Mouse (Mus musculus) heart, postnatal 0 days (tissue): ENCODE data around the gene Ccnd3.

Source experiments
- CTCF ChIP-seq: IDR thresholded peaks from 2 replicates; pipeline ENCODE4 v1.5.1; 2016; ENCODE audit warnings: antibody characterized with exemption, control low read depth, low read depth
- EP300 ChIP-seq: IDR thresholded peaks from 2 replicates; pipeline ENCODE4 v1.6.1; 2016; ENCODE audit warnings: antibody characterized with exemption, low read depth

DNA sequence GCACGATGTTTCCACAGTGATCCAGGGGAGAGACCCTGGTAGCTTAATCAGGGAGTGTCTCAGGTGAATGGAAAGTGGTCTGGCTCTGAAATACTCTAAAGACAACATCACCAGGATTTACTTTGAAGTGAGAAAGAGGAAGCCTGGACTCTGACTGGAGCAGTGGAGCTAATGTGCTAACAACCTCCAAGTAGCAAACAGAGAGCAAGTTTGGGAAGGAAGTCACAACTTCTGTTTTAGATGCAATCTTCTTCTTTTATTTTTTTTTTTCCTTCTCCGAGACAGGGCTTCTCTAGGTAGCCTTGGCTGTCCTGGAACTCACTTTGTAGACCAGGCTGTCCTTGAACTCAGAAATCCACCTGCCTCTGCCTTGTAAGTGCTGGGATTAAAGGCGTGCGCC lies 104.3 kb downstream of the Ccnd3 start:
- TF ChIP-seq CTCF: no peak
- TF ChIP-seq EP300: no peak
